Mouse (Mus musculus) embryonic fibroblast, embryonic 13.5 days (primary cell): ENCODE data around the gene Gimap9.
"Not testable (repeated sequence)": the region's sequence is repeated elsewhere in the genome, so short reads cannot be mapped to it uniquely, and the experiment has no call there.

Source experiments
- CTCF ChIP-seq: IDR thresholded peaks from 2 replicates; pipeline ENCODE4 v1.5.1; 2011; ENCODE audit warnings: mild to moderate bottlenecking, control low read depth, low read length, moderate library complexity, borderline replicate concordance; ENCODE audit not compliant: insufficient read depth
- POLR2A ChIP-seq: IDR thresholded peaks from 2 replicates; pipeline ENCODE4 v1.6.1; 2011; ENCODE audit warnings: low read depth, mild to moderate bottlenecking, control low read depth, low read length, moderate library complexity

GRCm38 (mm10) chr6:48683263-48683821 is 7.4 kb downstream of the Gimap9 start:
- TF ChIP-seq POLR2A, CTCF: not testable (repeated sequence)
